In genomic region chr1:158193968-158194565, GRCm38 (mm10) we compare ENCODE assay signal across 23 mouse cellular contexts.
DNase-seq lines count a peak whose midpoint lies in the region; ATAC-seq lines count a peak whose summit lies in the region.
"Had no signal": no experiment of that assay in that cellular context is flagged by ENCODE, and none has a peak within 500 bp of the region (broad histone marks: within the 10 kb centered on the region; RNA-seq: fewer than 3 reads in every experiment).

No protein-coding gene starts in this region.

- no peak overlapping the region for H3K4me2 ChIP-seq in kidney, embryonic 15.5 days
- no peak overlapping the region for H3K4me2 ChIP-seq in neural tube, embryonic 12.5 days (replicated peaks)
- H3K4me2 ChIP-seq: forebrain, embryonic 13.5 days; heart, embryonic 11.5 days; hindbrain, embryonic 15.5 days; liver, embryonic 12.5 days had no signal

- H3K4me1 ChIP-seq in kidney, embryonic 15.5 days, result peaks cover 15% of the 10 kb centered on the region; the same call in 1 of the 2 replicates
- H3K4me1 ChIP-seq in neural tube, embryonic 12.5 days, result peaks cover 8% of the 10 kb centered on the region; the same call in 1 of the 2 replicates
- H3K4me1 ChIP-seq: liver, embryonic 12.5 days had no signal

- H3K36me3 ChIP-seq in kidney, embryonic 15.5 days, result no peaks in the 10 kb centered on the region
- H3K36me3 ChIP-seq in neural tube, embryonic 12.5 days, result no peaks in the 10 kb centered on the region
- H3K36me3 ChIP-seq: hindbrain, embryonic 15.5 days; liver, embryonic 12.5 days; midbrain, embryonic 10.5 days had no signal

- peak; percentile 33 to 43 for DNase-seq in cerebellum, postnatal 10 days
- no peak for DNase-seq in cerebellum, postnatal 4 days (ENCODE audit: low spot score in 2 of 2)
- DNase-seq in kidney, postnatal 10 days, result no peak
- DNase-seq in neural tube, embryonic 10.5 days (ENCODE audit: extremely low spot score, low spot score), result no peak
- DNase-seq in frontal cortex, adult 2 months (ENCODE audit: extremely low spot score in 1 of 2, low spot score in 1 of 2), result no peak
- DNase-seq: adrenal gland, postnatal 14 days; cerebellum, adult 2 months; cerebellum, postnatal 36 days; gastrocnemius, postnatal 10 days; layer of hippocampus, adult 9-11 months; lung, adult 18-20 months; lung, postnatal 10 days; right cerebral cortex, postnatal 4 days; thymus, postnatal 25 days had no signal

- H3K4me3 ChIP-seq in kidney, embryonic 15.5 days (replicated peaks), result no peak overlapping the region
- no peak overlapping the region for H3K4me3 ChIP-seq in neural tube, embryonic 12.5 days
- H3K4me3 ChIP-seq: forebrain, embryonic 13.5 days; hindbrain, embryonic 15.5 days; liver, embryonic 12.5 days; midbrain, embryonic 10.5 days; myocyte had no signal

- no peak overlapping the region for H3K9ac ChIP-seq in kidney, embryonic 15.5 days
- H3K9ac ChIP-seq in neural tube, embryonic 12.5 days, result no peak overlapping the region
- H3K9ac ChIP-seq: forebrain, embryonic 13.5 days; hindbrain, embryonic 15.5 days; liver, embryonic 12.5 days had no signal

- no peaks in the 10 kb centered on the region for H3K9me3 ChIP-seq in kidney, embryonic 15.5 days (replicated peaks)
- no peaks in the 10 kb centered on the region for H3K9me3 ChIP-seq in neural tube, embryonic 12.5 days
- H3K9me3 ChIP-seq: forebrain, embryonic 13.5 days; hindbrain, embryonic 15.5 days; liver, embryonic 12.5 days; midbrain, embryonic 10.5 days had no signal

- WGBS in kidney, embryonic 15.5 days, result 38% methylated on average over 12 of the region's 12 CpGs
- WGBS in neural tube, embryonic 12.5 days, result 65% methylated on average over 12 of the region's 12 CpGs

- H3K27ac ChIP-seq in kidney, embryonic 15.5 days, result peak overlapping the region; percentile 48; the same call in 1 of the 2 replicates
- no peak overlapping the region for H3K27ac ChIP-seq in neural tube, embryonic 12.5 days
- H3K27ac ChIP-seq: forebrain, embryonic 13.5 days; hindbrain, embryonic 15.5 days; liver, embryonic 12.5 days; midbrain, embryonic 10.5 days had no signal

- no peaks in the 10 kb centered on the region for H3K27me3 ChIP-seq in kidney, embryonic 15.5 days
- no peaks in the 10 kb centered on the region for H3K27me3 ChIP-seq in neural tube, embryonic 12.5 days (replicated peaks)
- H3K27me3 ChIP-seq: forebrain, embryonic 13.5 days; hindbrain, embryonic 15.5 days; liver, embryonic 12.5 days had no signal

- peak; percentile 91 for ATAC-seq in kidney, embryonic 15.5 days (replicated peaks; ENCODE audit: low FRiP score)
- ATAC-seq in neural tube, embryonic 12.5 days (ENCODE audit: low FRiP score, low read depth), result peak; percentile 53; the same call in 1 of the 2 replicates
- ATAC-seq: forebrain, embryonic 13.5 days; intestine, embryonic 16.5 days; liver, embryonic 12.5 days had no signal

Comparison
In these comparisons a context has a peak if more than half of its experiments do, and no peak if none do; other contexts are left out.
1. DNase-seq: peak in cerebellum, postnatal 10 days (2 of 2); none in cerebellum, postnatal 4 days (0 of 2), kidney, postnatal 10 days (single experiment), neural tube, embryonic 10.5 days (single experiment) and frontal cortex, adult 2 months (0 of 2).